ENCODE assay signal across 10 mouse cellular contexts in the genomic region with DNA sequence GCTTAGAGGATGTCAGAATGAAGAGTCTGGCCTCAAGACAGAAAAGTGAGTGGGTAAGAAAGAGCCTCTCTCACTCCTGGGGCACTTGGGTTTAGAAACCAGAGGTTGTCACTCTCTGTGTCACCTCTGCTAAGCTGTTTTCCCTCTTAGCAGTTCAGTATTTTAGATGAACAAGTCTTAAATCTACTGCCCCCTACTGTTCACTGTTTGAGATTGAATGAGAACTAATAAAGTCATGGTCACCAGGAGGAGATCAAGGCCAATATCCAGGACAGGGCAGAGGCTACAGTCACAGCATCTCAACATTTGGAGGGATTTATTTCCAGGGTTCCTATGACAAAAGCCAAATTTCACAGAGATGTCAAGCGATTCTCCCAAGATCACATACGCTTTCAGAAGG.
DNase-seq lines count a peak whose midpoint lies in the region; ATAC-seq and TF ChIP-seq lines count a peak whose summit lies in the region.
"Had no signal": no experiment of that assay in that cellular context is flagged by ENCODE, and none has a peak within 500 bp of the region (broad histone marks: within the 10 kb centered on the region; RNA-seq: fewer than 3 reads in every experiment).

No protein-coding gene starts in this region.

- intact Hi-C loops in left cerebral cortex, adult 2 months (cut with DNase I), result loop anchor here (2.0 kb wide), 1 partner anchor 191 kb away; no protein-coding TSS in a partner anchor
- intact Hi-C loops in left cerebral cortex, postnatal 10 days (cut with DNase I), result loop anchor here (5.0 to 10.0 kb wide), 3 partner anchors 190 to 250 kb away; no protein-coding TSS in a partner anchor

- peak overlapping the region; percentile 63 for H3K4me2 ChIP-seq in midbrain, postnatal 0 days (ENCODE audit: low read depth, low read length, poor library complexity, severe bottlenecking)
- H3K4me2 ChIP-seq: limb, embryonic 12.5 days had no signal

- H3K27me3 ChIP-seq in midbrain, postnatal 0 days (ENCODE audit: insufficient read depth, low read length), result no peaks in the 10 kb centered on the region
- H3K27me3 ChIP-seq: limb, embryonic 12.5 days had no signal

- H3K36me3 ChIP-seq in midbrain, postnatal 0 days (ENCODE audit: insufficient read depth, low read length), result no peaks in the 10 kb centered on the region
- H3K36me3 ChIP-seq: limb, embryonic 12.5 days had no signal

- TF ChIP-seq POLR2A in cortical plate, adult 2 months (IDR thresholded peaks at IDR 0.05; ENCODE audit: extremely low read depth, insufficient read depth, low read length), result no peak

- no peak for ATAC-seq in midbrain, postnatal 0 days (ENCODE audit: low FRiP score)
- ATAC-seq: activated CD4-positive, CD25-positive, alpha-beta regulatory T cell, adult 4 months had no signal

- H3K9ac ChIP-seq in midbrain, postnatal 0 days (replicated peaks; ENCODE audit: low read length, poor library complexity, severe bottlenecking), result no peak overlapping the region
- H3K9ac ChIP-seq: limb, embryonic 12.5 days had no signal

- peak; percentile 28 to 75 for DNase-seq in cerebellum, postnatal 10 days
- no peak for DNase-seq in cerebellum, adult 9-11 months
- no peak for DNase-seq in left cerebral cortex, adult 2 months (ENCODE audit: extremely low spot score in 1 of 2, low spot score in 2 of 2)
- DNase-seq in left cerebral cortex, postnatal 10 days (ENCODE audit: extremely low spot score in 1 of 2, low spot score in 2 of 2), result no peak
- DNase-seq in midbrain, postnatal 0 days (ENCODE audit: low spot score), result peak; percentile 79
- no peak for DNase-seq in layer of hippocampus, adult 8-10 months (ENCODE audit: low spot score in 2 of 2)
- no peak for DNase-seq in layer of hippocampus, postnatal 25 days (ENCODE audit: extremely low spot score in 1 of 2, low spot score in 1 of 2)

- peak; percentile 60 for TF ChIP-seq CTCF in left cerebral cortex, adult 2 months (IDR thresholded peaks at IDR 0.05)
- 0 out of 2 replicates have a peak, but pooled peaks have one; percentile 17 for TF ChIP-seq CTCF in cortical plate, adult 2 months (IDR thresholded peaks at IDR 0.05; ENCODE audit: extremely low read depth, insufficient read depth, low read length)
- peak; percentile 69 for TF ChIP-seq CTCF in midbrain, postnatal 0 days (IDR thresholded peaks at IDR 0.05)

- H3K27ac ChIP-seq in left cerebral cortex, adult 2 months, result no peak overlapping the region; the same call in 1 of the 2 replicates
- H3K27ac ChIP-seq in cortical plate, adult 2 months (ENCODE audit: insufficient read depth, low read length), result no peak overlapping the region
- H3K27ac ChIP-seq in midbrain, postnatal 0 days (ENCODE audit: low read depth, low read length), result no peak overlapping the region
- H3K27ac ChIP-seq: limb, embryonic 12.5 days had no signal

- H3K4me3 ChIP-seq in left cerebral cortex, adult 2 months, result peak overlapping the region; percentile 38
- H3K4me3 ChIP-seq in cortical plate, adult 2 months (ENCODE audit: insufficient read depth, low read length), result peak overlapping the region; percentile 74
- H3K4me3 ChIP-seq in midbrain, postnatal 0 days (ENCODE audit: low read depth, low read length), result no peak overlapping the region
- H3K4me3 ChIP-seq: limb, embryonic 12.5 days had no signal

- peaks cover 10% of the 10 kb centered on the region for H3K4me1 ChIP-seq in cortical plate, adult 2 months (ENCODE audit: control insufficient read depth, insufficient read depth, low read length)
- peaks cover 11% of the 10 kb centered on the region; the same call in 1 of the 2 replicates for H3K4me1 ChIP-seq in midbrain, postnatal 0 days (ENCODE audit: insufficient read depth, low read length)

- H3K9me3 ChIP-seq in midbrain, postnatal 0 days (ENCODE audit: low read length), result no peaks in the 10 kb centered on the region
- H3K9me3 ChIP-seq: limb, embryonic 12.5 days had no signal

- 90% methylated on average over 2 of the region's 2 CpGs for WGBS in midbrain, postnatal 0 days

Comparison
In these comparisons a context has a peak if more than half of its experiments do, and no peak if none do; other contexts are left out.
1. DNase-seq: peak in cerebellum, postnatal 10 days (2 of 2) and midbrain, postnatal 0 days (single experiment); none in cerebellum, adult 9-11 months (single experiment), left cerebral cortex, adult 2 months (0 of 2), left cerebral cortex, postnatal 10 days (0 of 2), layer of hippocampus, adult 8-10 months (0 of 2) and layer of hippocampus, postnatal 25 days (0 of 2).
2. CTCF ChIP-seq: peak in every context shown above with its lines; median percentile 69 in midbrain, postnatal 0 days; 60 in left cerebral cortex, adult 2 months; 17 in cortical plate, adult 2 months.